Mouse (Mus musculus) gastrocnemius, postnatal 14 days (tissue): ENCODE data around the gene Sh2d6. TPM values are rescaled to one million over a fixed set of nuclear protein-coding genes. Genes with fewer than 3 reads are reported as not detected.
"Not testable (repeated sequence)": the region's sequence is repeated elsewhere in the genome, so short reads cannot be mapped to it uniquely, and the experiment has no call there.

Source experiments
- DNase-seq: peaks from one replicate; pipeline ENCODE4 v3.0.0; 2021; ENCODE audit warnings: mixed read lengths
- intact Hi-C: fragments of 180-260 bp; cut with DNase I; formaldehyde crosslinking; loops from one replicate; pipeline ENCODE4 v1.15.1; 2025; ENCODE audit warnings: low total_unique reads
- total RNA-seq, 2 experiments: library from RNA; stranded (reverse); gene quantifications; 2 replicates each; pipeline ENCODE4 v1.2.3; 2021

Gene Sh2d6
- total RNA-seq, 2 experiments from 2014 or later: 0.78 to 0.98 TPM

DNA sequence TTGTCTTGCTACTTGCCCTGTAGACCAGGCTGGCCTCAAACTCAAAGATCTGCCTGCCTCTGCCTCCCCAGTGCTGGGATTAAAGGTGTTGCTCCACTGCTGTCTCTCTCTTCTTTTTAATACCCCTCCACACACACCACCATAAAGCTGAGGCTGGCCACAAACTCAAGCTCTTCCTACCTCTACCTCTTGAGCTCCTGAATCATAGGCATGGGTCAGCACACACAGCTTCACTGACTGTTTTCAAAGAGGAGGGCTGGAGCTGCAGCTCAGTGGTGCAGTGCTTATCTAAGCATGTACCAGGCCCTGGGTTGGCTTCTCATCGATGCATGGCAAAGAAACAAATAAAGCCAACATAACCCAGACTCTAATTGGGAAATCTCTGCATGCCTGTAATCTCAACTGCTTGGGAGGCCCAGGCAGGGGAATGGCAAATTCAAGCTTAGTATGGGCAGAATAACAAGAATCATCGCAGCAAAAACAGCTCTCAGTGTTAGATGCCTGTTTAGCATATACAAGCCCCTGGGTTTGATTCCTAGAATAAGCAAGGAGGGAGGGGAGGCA is 11.6 kb downstream of the Sh2d6 start:
- intact Hi-C loops: no loop called here
- no peak for DNase-seq

DNA sequence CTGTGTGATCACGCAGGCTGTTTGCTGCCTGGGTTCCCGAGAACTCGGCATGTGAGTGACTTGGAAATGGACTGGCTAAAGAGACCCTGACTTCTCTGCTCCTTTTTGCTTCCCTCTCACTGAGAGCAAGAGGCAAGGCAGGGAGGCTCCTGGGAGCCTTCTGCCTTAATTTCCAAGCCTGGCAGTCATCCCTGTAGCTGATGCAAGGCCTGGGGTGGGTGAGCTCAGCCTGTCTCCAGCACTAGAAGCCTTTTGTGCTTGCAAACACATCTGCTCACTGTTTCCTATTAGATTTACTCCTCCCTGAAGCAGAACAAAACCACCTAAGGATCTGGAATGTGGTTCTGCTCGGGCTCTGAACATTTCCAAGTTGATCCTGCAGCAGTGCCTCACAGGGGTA is 12.9 kb downstream of the Sh2d6 start:
- intact Hi-C loops: no loop called here
- peak; percentile 46 for DNase-seq

DNA sequence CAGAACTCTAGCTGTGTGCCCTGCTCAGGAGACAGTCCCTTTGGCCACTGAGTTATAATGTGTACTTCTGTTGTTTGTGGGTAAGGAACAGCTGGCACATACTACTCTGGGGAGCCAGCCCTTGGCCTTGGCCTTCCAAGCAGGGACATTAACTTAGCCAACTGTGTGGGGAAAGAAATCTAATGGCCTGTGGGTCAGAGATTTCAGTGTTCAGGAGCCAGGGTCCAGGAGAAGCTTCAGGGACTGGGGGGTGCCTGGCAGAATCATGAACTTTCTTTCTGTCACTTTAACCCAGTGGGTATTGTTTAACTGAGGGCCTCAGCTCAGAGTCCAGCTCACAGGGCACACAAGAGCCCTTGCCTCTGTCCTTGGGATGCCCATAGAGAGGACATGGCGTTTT is 15.4 kb downstream of the Sh2d6 start:
- intact Hi-C loops: no loop called here

GRCm38 (mm10) chr6:72503939-72504338 is 17.6 kb downstream of the Sh2d6 start:
- intact Hi-C loops: no loop called here
- DNase-seq: no peak

More for the DNA sequence above, 15.4 kb downstream of the Sh2d6 start:
- no peak for DNase-seq

DNA sequence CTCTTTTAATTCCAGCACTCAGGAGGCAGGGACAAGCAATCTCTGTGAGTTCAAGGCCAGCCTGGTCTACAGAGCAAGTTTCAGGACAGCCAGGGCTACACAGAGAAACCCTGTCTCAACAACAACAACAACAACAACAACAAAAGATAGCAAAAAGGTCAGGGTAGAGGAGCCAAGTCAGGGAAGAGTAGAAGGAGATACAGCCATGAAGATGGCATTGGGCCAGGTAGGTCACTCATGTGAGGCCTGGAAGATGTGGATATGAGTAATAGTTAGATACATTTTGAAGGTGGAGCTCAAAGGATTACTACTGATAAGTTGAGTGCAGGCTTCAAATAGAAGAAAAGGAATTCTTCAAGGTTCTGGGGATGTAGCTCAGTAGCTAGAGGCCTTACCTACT is 18.2 kb downstream of the Sh2d6 start:
- intact Hi-C loops: no loop called here
- no peak for DNase-seq

DNA sequence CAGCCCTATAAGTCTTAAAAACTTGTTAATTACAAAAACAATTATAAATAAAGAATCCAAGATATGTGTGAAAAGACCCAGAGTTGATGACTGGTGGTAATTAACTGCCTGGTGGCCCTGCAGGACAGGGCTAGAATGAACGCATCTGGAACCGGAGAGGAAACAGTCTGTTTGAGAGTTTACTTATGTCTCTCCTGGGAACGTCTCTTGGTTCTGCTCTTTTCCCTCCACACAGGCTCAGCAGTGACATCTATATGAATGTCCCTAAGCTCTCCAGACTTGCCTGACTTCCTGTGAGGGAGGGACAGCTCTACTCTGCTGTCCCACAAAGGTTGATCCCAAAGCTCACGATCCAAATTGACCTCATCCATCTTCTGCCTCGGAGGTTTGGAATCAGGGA is 22.6 kb downstream of the Sh2d6 start:
- no peak for DNase-seq
- intact Hi-C loops: no loop called here

DNA sequence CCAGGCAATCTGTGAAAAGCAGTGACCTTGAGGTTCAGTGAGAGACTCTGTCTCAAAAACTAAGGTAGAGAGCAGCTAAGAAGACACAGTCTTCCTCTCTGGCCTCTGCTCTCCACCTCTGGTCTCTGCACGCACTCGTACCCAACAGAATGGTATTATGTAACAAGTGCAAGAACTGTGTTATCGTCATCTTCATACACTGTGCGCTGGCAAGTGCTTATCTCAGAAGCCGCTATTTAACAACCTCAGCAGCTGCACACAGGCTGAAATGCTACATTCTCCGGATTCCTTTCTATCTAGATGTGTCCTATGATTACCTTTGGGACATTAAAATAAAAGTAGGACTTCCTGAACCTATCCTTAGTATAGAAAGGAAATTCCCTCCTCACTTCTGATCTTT is 28.6 kb downstream of the Sh2d6 start:
- intact Hi-C loops: no loop called here
- DNase-seq: no peak

- intact Hi-C loops: no loop called here
- no peak for DNase-seq
These were observed 30.4 kb downstream of the Sh2d6 start for GRCm38 (mm10) chr6:72491151-72491550.

DNA sequence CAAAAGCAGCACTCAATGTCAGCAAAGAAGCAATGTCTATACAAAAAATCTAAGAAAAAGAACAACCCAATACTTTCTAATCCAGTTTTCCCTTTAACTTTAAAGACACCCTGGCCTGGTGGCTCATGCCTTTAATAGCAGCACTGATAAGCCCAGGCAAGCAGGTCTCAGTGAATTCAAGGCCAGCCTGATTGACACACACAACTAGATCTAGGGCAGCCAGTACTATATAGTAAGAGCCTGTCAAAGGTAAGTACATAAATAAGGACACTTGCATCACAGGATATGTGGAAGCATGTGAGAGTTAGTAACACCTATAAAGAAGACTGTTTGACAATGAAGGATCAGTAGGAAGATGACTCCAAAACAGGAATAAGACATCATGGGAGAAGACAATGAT is 32.0 kb downstream of the Sh2d6 start:
- no peak for DNase-seq
- intact Hi-C loops: no loop called here

GRCm38 (mm10) chr6:72488850-72489249 is 32.7 kb downstream of the Sh2d6 start:
- intact Hi-C loops: no loop called here
- DNase-seq: no peak

DNA sequence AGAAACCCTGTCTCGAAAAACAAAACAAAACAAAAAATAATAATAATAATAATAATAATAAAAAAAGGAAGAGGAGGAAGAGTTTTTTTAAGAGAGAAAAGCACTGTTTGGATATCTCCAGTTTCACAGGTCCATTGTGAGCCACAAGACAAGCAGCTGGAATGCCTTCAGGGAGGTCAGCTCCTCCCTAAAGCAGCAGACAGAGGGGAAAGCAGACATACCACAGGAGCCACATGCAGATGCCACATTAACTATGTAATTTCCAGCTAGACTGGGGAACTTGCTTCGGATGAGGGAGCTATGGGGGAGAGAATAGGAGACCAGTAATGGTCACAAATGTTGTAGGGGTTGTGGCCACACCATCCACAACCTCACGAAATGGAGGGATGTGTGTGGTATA is 34.2 kb downstream of the Sh2d6 start:
- DNase-seq: no peak
- intact Hi-C loops: no loop called here

- intact Hi-C loops: no loop called here
- no peak for DNase-seq
These were observed 35.2 kb downstream of the Sh2d6 start for GRCm38 (mm10) chr6:72486307-72486706.

- intact Hi-C loops: no loop called here
- no peak for DNase-seq
These were observed 36.6 kb downstream of the Sh2d6 start for GRCm38 (mm10) chr6:72484887-72485286.

DNA sequence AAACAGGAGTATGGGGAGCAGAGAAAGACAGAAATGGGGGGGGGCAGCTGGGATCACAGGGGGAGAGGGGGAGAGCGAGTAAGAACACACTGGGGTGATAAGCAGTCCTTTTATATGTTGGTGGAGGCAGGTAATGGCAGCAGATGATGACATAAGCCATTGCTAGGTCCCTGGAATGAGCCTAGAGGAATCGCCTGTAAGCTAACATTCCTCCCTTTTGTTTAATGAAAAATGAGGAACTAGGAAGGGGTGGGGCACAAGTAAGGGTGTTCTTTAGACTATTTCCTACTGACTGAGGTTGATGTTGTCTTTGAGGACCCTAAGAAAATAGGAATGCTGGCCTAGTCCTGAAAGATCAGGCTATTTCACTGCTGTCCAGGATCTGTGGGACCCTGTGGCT is 39.4 kb downstream of the Sh2d6 start:
- DNase-seq: no peak
- intact Hi-C loops: no loop called here

- intact Hi-C loops: no loop called here
These were observed 41.1 kb downstream of the Sh2d6 start for GRCm38 (mm10) chr6:72480422-72480702.

GRCm38 (mm10) chr6:72479645-72480421 is 41.7 kb downstream of the Sh2d6 start:
- intact Hi-C loops: no loop called here

More at GRCm38 (mm10) chr6:72480422-72480702, 41.1 kb downstream of the Sh2d6 start:
- DNase-seq: no peak

DNA sequence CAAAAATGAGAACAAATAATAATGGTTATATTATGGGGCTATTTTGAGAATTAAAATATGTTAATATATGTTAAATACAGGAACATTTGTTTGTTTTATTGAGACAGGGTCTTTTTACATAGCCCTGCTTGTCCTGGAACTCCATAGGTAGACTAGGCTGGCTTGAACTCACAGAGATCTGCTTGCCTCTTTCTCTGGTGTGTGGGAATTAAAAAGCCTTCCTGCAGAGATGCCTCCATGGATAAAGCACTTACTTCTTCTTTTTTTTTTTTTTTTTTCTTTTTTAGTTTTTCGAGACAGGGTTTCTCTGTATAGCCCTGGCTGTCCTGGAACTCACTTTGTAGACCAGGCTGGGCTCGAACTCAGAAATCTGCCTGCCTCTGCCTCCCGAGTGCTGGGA is 42.8 kb downstream of the Sh2d6 start:
- intact Hi-C loops, DNase-seq: not testable (repeated sequence)

More at GRCm38 (mm10) chr6:72479645-72480421, 41.7 kb downstream of the Sh2d6 start:
- no peak for DNase-seq

GRCm38 (mm10) chr6:72477621-72478020 is 43.9 kb downstream of the Sh2d6 start:
- DNase-seq: peak; percentile 41
- intact Hi-C loops: no loop called here

DNA sequence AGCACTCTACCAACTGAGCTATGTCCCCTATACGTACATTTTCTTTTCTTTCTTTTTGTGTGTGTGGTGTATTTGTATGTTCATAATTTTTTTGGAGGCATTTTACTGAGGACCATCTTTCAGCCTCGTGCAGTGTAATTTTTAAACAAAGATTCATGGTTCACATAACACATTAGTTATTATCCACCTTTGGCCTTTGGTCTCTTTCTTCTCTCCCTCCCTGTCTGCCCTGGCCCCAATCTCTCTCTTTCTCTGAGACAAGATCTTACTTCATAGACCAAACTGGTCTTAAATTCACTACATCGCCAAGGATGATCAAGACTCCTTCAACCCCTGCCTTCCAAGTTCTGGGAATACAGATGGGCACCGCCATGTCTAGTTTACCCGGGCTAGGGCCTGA is 44.7 kb downstream of the Sh2d6 start:
- DNase-seq: no peak
- intact Hi-C loops: no loop called here

DNA sequence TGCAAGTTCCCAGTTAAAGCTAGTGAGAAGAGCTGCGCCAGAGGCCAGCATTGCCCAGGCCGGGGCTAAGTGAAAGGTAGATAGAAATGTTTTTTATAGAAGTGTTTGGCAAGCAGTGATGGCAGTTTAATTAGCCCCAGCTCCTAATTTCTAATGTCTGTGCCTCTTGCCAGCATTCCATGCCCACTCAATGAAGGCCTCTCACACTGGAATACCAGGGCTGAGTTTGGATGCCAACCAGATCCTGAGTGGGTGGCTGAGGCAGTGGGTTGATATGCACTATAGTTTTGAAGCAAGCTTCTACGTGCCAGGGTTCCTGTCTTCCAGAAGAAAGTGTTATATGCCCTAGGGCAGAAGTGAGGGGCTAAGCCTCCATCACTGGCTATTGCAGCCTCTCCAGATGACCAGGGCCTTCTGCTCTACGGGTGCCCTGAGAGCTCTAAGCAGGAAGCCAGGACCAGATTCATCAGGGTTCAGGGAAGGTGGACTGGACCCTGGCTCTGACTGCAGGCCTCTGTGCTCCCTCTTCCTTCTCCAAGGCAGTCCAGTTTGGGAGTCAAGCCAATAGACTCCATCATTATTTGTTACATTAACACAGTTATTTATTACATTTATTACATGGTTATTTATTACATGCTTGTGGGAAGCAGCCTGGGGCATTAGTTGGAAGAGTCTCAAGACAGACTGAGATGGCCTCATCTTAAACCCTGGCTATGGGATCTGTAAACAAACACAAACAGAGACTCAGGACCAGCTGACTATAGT is 46.1 kb downstream of the Sh2d6 start:
- no peak for DNase-seq
- intact Hi-C loops: no loop called here
